Mouse (Mus musculus): ENCODE data around the gene Tpcn1.

Tpcn1 gene

GRCm38 (mm10) chr5:120493873-120494395 is 94.5 kb downstream of the Tpcn1 start:
- no peak for ATAC-seq (ENCODE audit: insufficient number of reproducible peaks, low FRiP score, low TSS enrichment)

GRCm38 (mm10) chr5:120493440-120493839 is 95.0 kb downstream of the Tpcn1 start:
- ATAC-seq (ENCODE audit: insufficient number of reproducible peaks, low FRiP score, low TSS enrichment), result no peak

- ATAC-seq (ENCODE audit: insufficient number of reproducible peaks, low FRiP score, low TSS enrichment), result no peak
These were observed 96.0 kb downstream of the Tpcn1 start for GRCm38 (mm10) chr5:120492437-120492836.

GRCm38 (mm10) chr5:120490679-120491192 is 97.7 kb downstream of the Tpcn1 start:
- ATAC-seq (ENCODE audit: insufficient number of reproducible peaks, low FRiP score, low TSS enrichment), result no peak

GRCm38 (mm10) chr5:120487844-120488243 is 100.6 kb downstream of the Tpcn1 start:
- ATAC-seq (ENCODE audit: insufficient number of reproducible peaks, low FRiP score, low TSS enrichment), result no peak

All from cerebellum, adult (tissue).